Mouse (Mus musculus) left cerebral cortex, postnatal 10 days (tissue): ENCODE measurements around the gene Chn1. TPM values are rescaled to one million over a fixed set of nuclear protein-coding genes. Genes with fewer than 3 reads are reported as not detected.

Experiments used
- DNase-seq, 2 experiments: peaks; one replicate each; pipeline ENCODE4 v3.0.0; 2021 to 2022; ENCODE audit warnings: low spot score in 2 of 2, mixed read lengths in 1 of 2; ENCODE audit errors: extremely low spot score in 1 of 2
- intact Hi-C: fragments of 180-260 bp; cut with DNase I; formaldehyde crosslinking; loops from one replicate; pipeline ENCODE4 v1.15.1; 2025
- total RNA-seq, 2 experiments: library from RNA; stranded (reverse); gene quantifications; 2 replicates each; pipeline ENCODE4 v1.2.3; 2021

Gene Chn1
- total RNA-seq, 2 experiments from 2014 or later = 695 to 715 TPM

DNA sequence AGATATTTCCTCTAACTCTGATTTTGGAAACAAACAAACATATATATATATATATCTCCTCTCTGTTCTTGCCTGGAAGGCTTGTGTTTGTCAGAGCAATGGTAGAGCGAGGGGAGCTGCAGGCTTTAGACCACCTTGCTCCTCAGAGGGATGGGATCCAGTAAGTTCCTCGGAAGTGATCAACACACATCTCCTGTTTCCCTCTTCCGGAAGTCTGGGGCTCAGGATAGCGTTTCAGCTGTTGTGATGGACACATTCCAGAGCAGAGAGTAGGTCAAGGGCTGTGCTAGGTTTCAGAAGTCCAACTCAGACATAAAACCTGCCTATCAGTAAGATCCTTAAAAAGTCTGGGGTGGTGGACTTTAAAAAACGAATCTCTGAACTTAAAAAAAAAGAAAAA, 196.0 kb downstream of the Chn1 start:
- intact Hi-C loops = no loop called here
- no peak for DNase-seq

DNA sequence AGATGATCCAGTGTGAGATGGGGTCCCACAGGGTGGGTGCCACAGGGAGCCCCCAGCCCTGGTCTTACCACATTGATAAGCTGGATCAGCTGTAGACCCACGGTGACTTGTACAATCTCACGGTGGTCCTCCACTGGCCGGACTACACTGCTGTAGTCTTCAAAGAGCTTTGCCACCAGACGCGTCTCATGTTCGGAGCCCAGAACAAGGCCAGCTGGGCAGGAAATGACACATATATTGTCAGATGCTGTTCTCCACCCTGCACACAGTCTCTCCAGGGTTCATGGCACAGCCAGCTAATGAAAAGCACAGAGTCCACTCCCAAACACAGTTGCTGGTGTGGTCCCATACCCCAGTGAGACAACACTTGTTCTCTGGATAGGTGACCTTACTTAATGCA, 200.7 kb downstream of the Chn1 start:
- intact Hi-C loops = no loop called here

DNA sequence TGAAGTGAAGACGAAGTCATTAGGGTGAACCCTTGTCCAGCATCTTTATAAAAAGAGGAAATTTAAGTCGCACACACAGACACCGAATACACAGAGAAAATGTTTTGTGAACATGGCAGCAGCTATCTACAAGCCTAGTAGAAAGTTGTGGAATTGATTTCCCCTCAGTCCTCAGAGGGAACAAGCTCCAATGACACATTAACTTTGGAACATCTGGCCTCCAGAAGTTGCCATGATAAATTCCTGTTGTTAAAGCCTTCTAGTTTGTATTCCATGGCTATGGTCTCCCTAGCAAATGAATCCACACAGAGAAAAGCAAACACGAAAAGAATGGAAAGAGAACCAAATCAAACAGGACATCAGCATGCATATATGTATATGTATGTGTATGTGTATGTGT, 201.6 kb downstream of the Chn1 start:
- intact Hi-C loops = no loop called here
- DNase-seq = no peak

More for the DNA sequence above, 200.7 kb downstream of the Chn1 start:
- DNase-seq = no peak

DNA sequence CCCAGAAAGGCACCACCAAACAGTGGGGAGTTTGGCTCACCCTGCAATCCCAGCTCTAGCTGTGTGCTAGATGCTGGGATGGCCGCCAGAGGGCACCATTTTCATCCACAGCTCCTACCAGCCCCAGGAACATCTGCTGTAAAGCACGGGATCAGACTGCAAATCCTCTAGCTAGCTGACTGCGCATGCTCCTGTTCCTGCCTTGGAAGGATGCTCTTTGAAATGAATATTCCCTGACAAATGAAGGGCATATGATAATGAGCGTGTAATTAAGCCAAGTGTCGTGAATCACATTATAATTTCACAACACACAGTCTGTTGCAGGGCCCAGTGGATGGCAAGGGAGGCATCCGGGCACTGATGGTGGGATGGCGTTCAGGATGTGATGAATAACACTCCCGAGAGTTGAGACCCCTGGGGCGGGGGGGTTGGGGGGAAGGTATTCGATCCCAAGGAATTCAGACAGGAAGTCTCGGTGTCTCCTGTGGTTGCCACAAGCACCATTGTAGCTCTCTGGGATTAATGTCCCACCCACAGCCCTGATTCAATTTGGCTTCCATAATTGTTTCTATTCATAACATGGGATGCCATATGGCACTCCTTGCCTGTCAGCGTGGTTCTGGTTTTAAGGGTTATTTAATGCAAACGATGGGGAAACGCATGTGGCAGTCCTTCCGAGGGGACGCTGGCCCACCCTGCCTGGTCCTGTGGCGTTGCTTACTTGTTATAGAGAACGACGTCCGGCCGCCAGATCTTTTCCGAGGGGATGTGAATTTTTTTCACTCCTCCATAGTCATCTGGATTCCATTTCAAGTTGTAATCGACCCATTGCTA, 202.4 kb downstream of the Chn1 start:
- intact Hi-C loops = no loop called here
- DNase-seq = peak; percentile 90

DNA sequence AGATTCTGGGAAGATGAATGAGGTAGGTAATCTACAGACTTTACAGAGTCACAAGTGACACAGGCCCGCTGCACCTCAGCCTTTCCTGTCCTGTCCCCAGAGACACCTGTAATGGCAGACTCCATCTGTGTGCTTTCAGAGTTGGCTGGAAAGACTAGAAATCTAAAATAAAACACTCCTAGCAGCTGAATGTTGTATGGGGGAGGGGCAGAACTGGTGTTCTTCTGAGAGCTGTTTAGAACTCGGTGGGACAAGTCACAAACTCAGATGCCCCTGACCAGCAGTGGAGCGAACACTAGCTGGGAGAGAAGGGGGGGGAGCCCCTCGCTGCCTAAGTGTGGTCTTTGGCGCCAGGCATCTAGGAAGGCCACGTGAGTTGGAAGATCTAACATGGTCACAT, 203.2 kb downstream of the Chn1 start:
- intact Hi-C loops = no loop called here
- no peak for DNase-seq

DNA sequence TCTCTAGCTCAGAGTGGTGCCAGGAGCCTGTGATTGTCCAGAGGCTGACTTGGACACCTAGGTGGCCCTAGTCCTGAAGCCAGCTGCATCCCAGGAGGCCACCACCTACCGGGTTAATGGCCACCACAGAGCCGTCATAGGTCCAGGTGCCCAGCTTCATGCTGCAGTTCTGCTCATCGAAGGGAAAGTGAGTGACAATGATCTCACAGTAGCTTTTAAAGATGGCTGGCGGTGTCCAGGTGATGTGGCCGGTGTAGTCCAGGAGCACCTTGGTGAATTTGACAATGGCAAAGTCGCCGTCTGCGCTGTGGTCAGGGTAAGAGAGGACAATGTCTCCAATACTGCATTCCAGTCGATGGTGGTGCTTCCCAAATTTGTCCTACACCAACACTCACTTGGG, 203.8 kb downstream of the Chn1 start:
- intact Hi-C loops = no loop called here
- no peak for DNase-seq

DNA sequence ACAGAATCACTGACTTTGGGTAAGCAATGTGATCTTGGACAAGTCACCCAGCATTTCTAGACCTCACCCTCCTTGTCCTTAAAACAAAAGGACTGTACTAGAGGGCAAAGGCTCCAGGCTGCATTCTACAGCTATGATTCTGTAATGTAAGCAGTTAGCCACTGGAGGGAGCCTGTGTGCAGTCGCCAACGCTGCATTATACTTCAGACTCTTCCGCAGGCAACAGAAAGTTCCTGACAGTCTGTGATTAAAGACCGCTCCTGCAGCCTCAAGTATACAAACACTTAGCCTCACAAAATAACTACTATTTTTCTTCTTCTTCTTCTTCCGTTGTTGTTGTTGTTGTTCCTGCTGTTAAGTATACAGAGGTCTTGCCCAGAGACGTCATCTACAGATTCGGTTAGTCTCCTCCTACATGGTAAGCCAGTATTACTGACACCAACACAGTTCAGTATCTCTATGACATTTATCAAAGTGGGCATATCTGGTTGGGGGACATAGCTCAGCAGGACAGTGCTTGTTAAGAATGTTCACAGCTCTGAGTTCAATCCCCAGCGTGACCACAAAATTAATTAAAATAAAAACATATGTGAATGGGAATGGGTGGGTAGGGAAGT, 208.0 kb downstream of the Chn1 start:
- peak; percentile 50 to 60 for DNase-seq
- intact Hi-C loops = loop anchor here (10.0 kb wide), 1 partner anchor 338 kb away; no protein-coding TSS in a partner anchor

DNA sequence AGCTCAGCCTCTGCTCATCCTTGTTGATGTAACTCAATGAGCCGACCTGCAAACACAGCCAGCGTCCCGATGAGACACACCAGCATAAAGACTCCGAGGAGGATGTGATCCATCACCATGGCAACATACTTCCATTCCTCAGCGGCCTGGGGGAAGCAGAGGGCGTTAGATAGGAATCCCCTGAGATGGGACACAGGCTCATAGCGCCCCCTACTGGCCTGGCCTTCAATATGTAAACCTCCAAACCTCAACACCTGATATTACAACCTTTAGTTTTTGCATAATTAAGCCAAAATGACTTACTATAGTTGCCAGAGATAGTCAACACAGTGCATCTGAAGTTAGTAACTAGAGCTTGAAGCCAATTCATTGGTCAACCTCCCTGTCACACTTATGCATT, 209.0 kb downstream of the Chn1 start:
- intact Hi-C loops = loop anchor here (10.0 kb wide), 1 partner anchor 339 kb away; no protein-coding TSS in a partner anchor
- DNase-seq = peak in 1 of 2 experiments; percentile 59

DNA sequence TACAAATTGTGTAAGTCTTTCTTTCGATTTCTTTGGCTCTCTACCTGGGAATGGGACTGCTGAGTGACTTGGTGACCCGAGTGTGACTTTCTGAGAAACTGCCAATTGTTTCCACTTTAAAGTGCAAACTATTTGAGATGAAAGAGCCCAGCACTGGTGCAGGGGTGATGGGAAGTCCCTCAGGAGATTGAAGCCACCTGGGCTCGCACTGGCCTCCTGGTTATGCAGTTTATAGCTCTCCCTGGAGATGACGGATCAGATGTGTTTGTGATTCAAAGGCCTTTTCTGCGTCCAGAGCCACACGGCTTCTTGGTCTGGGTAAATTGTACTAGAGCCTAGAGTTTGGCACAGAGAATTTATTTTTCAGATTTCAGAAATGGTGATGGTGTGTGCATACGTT, 211.5 kb downstream of the Chn1 start:
- intact Hi-C loops = loop anchor here (10.0 kb wide), 1 partner anchor 341 kb away; no protein-coding TSS in a partner anchor
- DNase-seq = no peak

DNA sequence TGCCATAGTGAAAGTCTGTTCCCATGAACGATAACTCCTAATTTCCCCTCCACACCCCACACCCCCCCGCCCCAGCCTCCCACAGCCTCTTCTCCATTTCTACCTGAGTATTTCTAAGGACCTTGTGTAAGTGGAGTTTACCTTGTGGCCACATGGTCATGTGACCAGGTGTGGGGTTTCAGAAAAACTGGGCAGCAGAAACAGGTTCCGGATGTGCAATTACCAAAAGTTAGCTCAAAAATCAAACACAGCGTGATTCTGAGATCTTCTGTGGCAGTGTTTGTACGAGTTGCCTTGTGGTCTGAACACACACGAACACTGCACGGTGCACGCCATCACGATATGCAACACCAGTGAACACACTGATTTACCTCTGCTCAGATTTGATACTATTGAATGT, 212.5 kb downstream of the Chn1 start:
- intact Hi-C loops = loop anchor here (10.0 kb wide), 1 partner anchor 342 kb away; no protein-coding TSS in a partner anchor
- no peak for DNase-seq

DNA sequence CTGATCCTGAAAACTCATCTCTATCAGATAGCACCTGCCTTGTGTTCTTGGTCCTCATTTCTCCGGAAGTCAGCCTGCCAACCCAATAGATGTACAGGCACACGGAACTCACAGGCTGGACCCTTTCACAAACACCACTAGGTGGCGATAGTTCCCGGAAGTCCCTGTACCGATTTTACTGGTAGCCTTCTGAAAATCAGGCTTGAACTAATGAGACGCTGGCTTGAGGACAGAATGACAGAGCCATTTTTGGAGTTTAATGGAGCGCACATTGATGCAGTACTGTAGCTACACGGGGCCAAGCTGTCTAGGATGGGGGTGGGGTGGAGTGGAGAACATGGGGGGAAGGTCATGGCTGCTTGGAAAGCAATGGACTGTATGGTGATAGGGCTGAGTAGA, 213.5 kb downstream of the Chn1 start:
- peak; percentile 24 to 48 for DNase-seq
- intact Hi-C loops = loop anchor here (10.0 kb wide), 1 partner anchor 343 kb away; no protein-coding TSS in a partner anchor

DNA sequence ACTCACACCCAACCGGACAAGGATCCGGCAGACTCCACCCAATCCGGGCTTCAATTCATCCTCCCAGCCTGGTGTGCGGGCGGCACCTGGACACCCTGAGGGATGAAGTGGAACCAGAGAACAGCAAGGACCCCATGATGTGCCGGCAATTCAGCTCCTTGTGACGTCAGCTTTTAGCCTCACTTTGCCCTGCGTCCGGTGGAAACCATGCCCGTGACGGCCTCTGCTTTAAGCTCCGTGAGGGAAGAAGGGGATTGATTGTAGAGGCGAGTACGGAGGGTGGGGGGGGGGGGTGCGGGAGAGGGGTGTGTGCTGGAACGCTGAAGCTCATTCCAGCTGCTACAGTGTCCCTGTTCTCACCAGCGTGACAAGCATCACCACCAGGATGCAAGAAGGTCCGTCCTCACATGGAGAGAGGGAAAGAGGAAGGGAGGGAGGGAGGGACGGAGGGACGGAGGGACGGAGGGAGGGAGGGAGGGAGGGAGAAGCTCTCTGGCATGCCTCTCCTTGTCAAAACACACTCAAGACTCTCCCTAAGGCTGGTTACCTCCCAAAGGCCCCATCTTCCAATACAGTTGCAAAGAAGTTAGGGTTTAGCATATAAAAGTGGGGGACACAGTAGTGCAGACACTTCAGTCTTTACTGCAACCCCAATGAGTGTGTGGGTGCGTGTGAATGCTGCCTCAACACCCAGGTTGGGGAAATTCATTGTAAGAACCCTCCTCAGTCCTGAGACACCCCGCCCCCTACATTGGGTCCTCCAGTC, 214.1 kb downstream of the Chn1 start:
- intact Hi-C loops = loop anchor here (10.0 kb wide), 1 partner anchor 344 kb away; no protein-coding TSS in a partner anchor
- DNase-seq = no peak

Other genes with a start within 250 kb of the Chn1 start
- 1 to 10 TPM; 7.5 to 7.9 TPM for gene Wipf1, start 245.6 kb downstream of the Chn1 start, total RNA-seq
- under 1 TPM; 0.14 to 0.24 TPM for gene Chrna1, start 195.0 kb downstream of the Chn1 start, total RNA-seq
- 100 to 1,000 TPM; 146 to 151 TPM for gene Atf2, start 117.3 kb upstream of the Chn1 start, total RNA-seq
- 100 to 1,000 TPM; 615 to 663 TPM for gene Atp5g3, start 136.0 kb upstream of the Chn1 start, total RNA-seq